In genomic region chrX:57309993-57310392, GRCm38 (mm10) we compare ENCODE assay signal across 17 mouse cellular contexts. TPM values are rescaled to one million over a fixed set of nuclear protein-coding genes. Genes with fewer than 3 reads are reported as not detected.
DNase-seq lines count a peak whose midpoint lies in the region; ATAC-seq and TF ChIP-seq lines count a peak whose summit lies in the region.
"Had no signal": no experiment of that assay in that cellular context is flagged by ENCODE, and none has a peak within 500 bp of the region (broad histone marks: within the 10 kb centered on the region; RNA-seq: fewer than 3 reads in every experiment).

No protein-coding gene starts in this region.

- H3K27ac ChIP-seq in left cerebral cortex, adult 2 months: no peak overlapping the region
- H3K27ac ChIP-seq: forebrain, embryonic 15.5 days; heart, adult 2 months; kidney, postnatal 0 days; limb, embryonic 10.5 days; liver, embryonic 15.5 days; midbrain, embryonic 15.5 days had no signal

- no peak overlapping the region for H3K4me3 ChIP-seq in left cerebral cortex, adult 2 months
- H3K4me3 ChIP-seq: forebrain, embryonic 15.5 days; heart, adult 2 months; limb, embryonic 10.5 days; liver, embryonic 15.5 days; midbrain, embryonic 15.5 days had no signal

- no peak for TF ChIP-seq CTCF in left cerebral cortex, adult 2 months (IDR thresholded peaks at IDR 0.05)

- peak; percentile 35 for DNase-seq in 416B (ENCODE audit: low read depth)
- DNase-seq in A20 (ENCODE audit: low read depth, low spot score): peak; percentile 36
- DNase-seq in thymus, adult 18-20 months: peak; percentile 18 to 54
- DNase-seq in adrenal gland, postnatal 4 days (ENCODE audit: low spot score in 2 of 2): no peak
- DNase-seq in left cerebral cortex, adult 2 months (ENCODE audit: extremely low spot score in 1 of 2, low spot score in 2 of 2): no peak
- no peak for DNase-seq in layer of hippocampus, adult 9-10 months (ENCODE audit: low spot score)
- DNase-seq in right cerebral cortex, postnatal 10 days (ENCODE audit: low spot score in 2 of 2): no peak
- DNase-seq: adrenal gland, postnatal 10 days; cerebellum, adult 9-10 months; heart, adult 2 months; right cerebral cortex, postnatal 4 days had no signal

- intact Hi-C loops in left cerebral cortex, adult 2 months (cut with DNase I): no loop called here

- ATAC-seq in activated CD4-positive, CD25-positive, alpha-beta regulatory T cell, adult 4 months: peak; percentile 57
- ATAC-seq: forebrain, embryonic 15.5 days; midbrain, embryonic 15.5 days had no signal

RNA-seq across cellular contexts. Expression of gene Arhgef6, which starts 28.5 kb away (rescaled TPM):
- polyA plus RNA-seq in activated CD4-positive, CD25-positive, alpha-beta regulatory T cell, adult 4 months (2017; shearing (Covaris generic)): 10 to 100 TPM; 76.3 to 82.5 TPM
- total RNA-seq in adrenal gland, postnatal 4 days (2021): 10 to 100 TPM; 35.8 to 38.8 TPM
- total RNA-seq in left cerebral cortex, adult 2 months (2021): 10 to 100 TPM; 14.4 to 16.4 TPM

Comparison
In these comparisons a context has a peak if more than half of its experiments do, and no peak if none do; other contexts are left out.
1. DNase-seq: peak in 416B (single experiment), A20 (single experiment) and thymus, adult 18-20 months (2 of 2); none in adrenal gland, postnatal 4 days (0 of 2), left cerebral cortex, adult 2 months (0 of 2), layer of hippocampus, adult 9-10 months (single experiment) and right cerebral cortex, postnatal 10 days (0 of 2).